Mouse (Mus musculus) E14TG2a.4 (cell line): Measurements from ENCODE around the gene Ube2l6.
"Not testable (repeated sequence)": the region's sequence is repeated elsewhere in the genome, so short reads cannot be mapped to it uniquely, and the experiment has no call there.

Experiments
- H3K27me3 ChIP-seq: 2 replicates; pipeline ENCODE4 v1.6.1; 2014; ENCODE audit warnings: low read length, control low read depth; ENCODE audit not compliant: insufficient read depth
- H3K36me3 ChIP-seq: 2 replicates; pipeline ENCODE4 v1.6.1; 2014; ENCODE audit warnings: low read length, control low read depth; ENCODE audit not compliant: insufficient read depth
- H3K4me1 ChIP-seq: replicated peaks from 2 replicates; pipeline ENCODE4 v1.6.1; 2014; ENCODE audit warnings: low read depth, low read length, control low read depth
- H3K4me3 ChIP-seq: replicated peaks from 2 replicates; pipeline ENCODE4 v1.5.1; 2014; ENCODE audit warnings: mild to moderate bottlenecking, low read length
- H3K9me3 ChIP-seq: 2 replicates; pipeline ENCODE4 v1.6.1; 2014; ENCODE audit warnings: low read length, control low read depth
- CTCF ChIP-seq: conservative IDR thresholded peaks from 2 replicates; pipeline ENCODE4 v1.5.1; 2014; ENCODE audit warnings: low read length
- NANOG ChIP-seq: IDR thresholded peaks from 2 replicates; pipeline ENCODE4 v1.6.1; 2014; ENCODE audit warnings: borderline replicate concordance, low read length, mixed read lengths
- POU5F1 ChIP-seq: IDR thresholded peaks from 2 replicates; pipeline ENCODE4 v1.6.1; 2014; ENCODE audit warnings: low read length, borderline replicate concordance

Ube2l6 gene

GRCm38 (mm10) chr2:84797833-84798492 lies 665 bp upstream of the Ube2l6 start:
- TF ChIP-seq CTCF (peak; percentile 98), NANOG (no peak)
- peak overlapping the region; percentile 80 for H3K4me3 ChIP-seq
- H3K36me3 ChIP-seq = no peaks in the 10 kb centered on the region
- H3K9me3 ChIP-seq = peaks cover 27% of the 10 kb centered on the region
- peaks cover 35% of the 10 kb centered on the region for H3K27me3 ChIP-seq
- H3K4me1 ChIP-seq = peaks cover 21% of the 10 kb centered on the region

- peak; percentile 58 for TF ChIP-seq CTCF
- no peak for TF ChIP-seq NANOG
Observed at GRCm38 (mm10) chr2:84799041-84799561, 473 bp downstream of the Ube2l6 start.

GRCm38 (mm10) chr2:84800304-84800703 lies 1.7 kb downstream of the Ube2l6 start:
- H3K9me3 ChIP-seq = peaks cover 7% of the 10 kb centered on the region
- TF ChIP-seq POU5F1 (no peak), NANOG (no peak), CTCF (no peak)
- H3K4me3 ChIP-seq = no peak overlapping the region
- H3K36me3 ChIP-seq = no peaks in the 10 kb centered on the region
- peaks cover 21% of the 10 kb centered on the region for H3K4me1 ChIP-seq
- peaks cover 35% of the 10 kb centered on the region for H3K27me3 ChIP-seq

More at GRCm38 (mm10) chr2:84799041-84799561, 473 bp downstream of the Ube2l6 start:
- H3K36me3 ChIP-seq = no peaks in the 10 kb centered on the region
- peaks cover 19% of the 10 kb centered on the region for H3K9me3 ChIP-seq
- H3K4me1 ChIP-seq = peaks cover 21% of the 10 kb centered on the region
- peak overlapping the region; percentile 80 for H3K4me3 ChIP-seq
- H3K27me3 ChIP-seq = peaks cover 35% of the 10 kb centered on the region

GRCm38 (mm10) chr2:84801223-84801622 lies 2.6 kb downstream of the Ube2l6 start:
- Histone ChIP-seq H3K27me3 (peaks cover 35% of the 10 kb centered on the region), H3K4me1 (peaks cover 26% of the 10 kb centered on the region)
- H3K9me3 ChIP-seq, H3K4me3 ChIP-seq, H3K36me3 ChIP-seq: not testable (repeated sequence)

GRCm38 (mm10) chr2:84803963-84804362 lies 5.3 kb downstream of the Ube2l6 start:
- Histone ChIP-seq H3K4me3 (no peak overlapping the region), H3K27me3 (peaks cover 27% of the 10 kb centered on the region), H3K4me1 (peaks cover 20% of the 10 kb centered on the region), H3K36me3 (no peaks in the 10 kb centered on the region), H3K9me3 (peaks cover 12% of the 10 kb centered on the region)
- TF ChIP-seq NANOG = no peak
- no peak for TF ChIP-seq POU5F1
- no peak for TF ChIP-seq CTCF

- Histone ChIP-seq H3K27me3 (peaks cover 13% of the 10 kb centered on the region), H3K4me1 (peaks cover 16% of the 10 kb centered on the region), H3K9me3 (peaks cover 34% of the 10 kb centered on the region), H3K4me3 (no peak overlapping the region), H3K36me3 (peaks cover 4% of the 10 kb centered on the region; the same call in 1 of the 2 replicates)
- TF ChIP-seq POU5F1 (no peak), CTCF (no peak), NANOG (no peak)
Observed at GRCm38 (mm10) chr2:84806546-84806945, 7.9 kb downstream of the Ube2l6 start.

- Histone ChIP-seq H3K27me3 (peaks cover 10% of the 10 kb centered on the region), H3K9me3 (peaks cover 34% of the 10 kb centered on the region), H3K4me3 (no peak overlapping the region), H3K36me3 (peaks cover 4% of the 10 kb centered on the region; the same call in 1 of the 2 replicates), H3K4me1 (peaks cover 16% of the 10 kb centered on the region)
- TF ChIP-seq CTCF (no peak), POU5F1 (no peak), NANOG (no peak)
Observed at GRCm38 (mm10) chr2:84809330-84809729, 10.7 kb downstream of the Ube2l6 start.

- no peak overlapping the region for H3K4me3 ChIP-seq
- TF ChIP-seq NANOG = no peak
- TF ChIP-seq POU5F1 = no peak
- TF ChIP-seq CTCF = no peak
- H3K9me3 ChIP-seq = peaks cover 34% of the 10 kb centered on the region
- H3K4me1 ChIP-seq = peaks cover 24% of the 10 kb centered on the region
- H3K27me3 ChIP-seq = peaks cover 20% of the 10 kb centered on the region
- peaks cover 4% of the 10 kb centered on the region; the same call in 1 of the 2 replicates for H3K36me3 ChIP-seq
Observed at GRCm38 (mm10) chr2:84810526-84810885, 11.9 kb downstream of the Ube2l6 start.
